Mouse (Mus musculus) C2C12 (cell line): ENCODE results near the gene Ccpg1os. TPM values are rescaled to one million over a fixed set of nuclear protein-coding genes. Genes with fewer than 3 reads are reported as not detected.

Experiments
- H3K27me3 ChIP-seq: one replicate; pipeline ENCODE4 v1.6.1; 2011; ENCODE audit not compliant: control insufficient read depth, insufficient read depth, insufficient read length
- H3K36me3 ChIP-seq: one replicate; pipeline ENCODE4 v1.6.1; 2011; ENCODE audit not compliant: control insufficient read depth, insufficient read depth
- H3K4me3 ChIP-seq: one replicate; pipeline ENCODE4 v1.5.1; 2011; ENCODE audit warnings: mild to moderate bottlenecking, control low read depth; ENCODE audit not compliant: poor library complexity, insufficient read depth, severe bottlenecking
- H3K79me2 ChIP-seq: one replicate; pipeline ENCODE4 v1.6.1; 2011; ENCODE audit not compliant: control insufficient read depth, insufficient read depth
- H3K79me3 ChIP-seq: one replicate; pipeline ENCODE4 v1.6.1; 2011; ENCODE audit warnings: low read depth, control low read depth
- H3ac ChIP-seq: one replicate; pipeline ENCODE3; 2011; ENCODE audit warnings: low read depth; ENCODE audit not compliant: control insufficient read depth, insufficient read length
- CEBPB ChIP-seq: IDR thresholded peaks from one replicate; pipeline ENCODE4 v1.6.1; 2011; ENCODE audit warnings: low read depth, mild to moderate bottlenecking, control low read depth, moderate library complexity
- CTCF ChIP-seq: IDR thresholded peaks from one replicate; pipeline ENCODE4 v1.5.1; 2011; ENCODE audit not compliant: control insufficient read depth, insufficient read depth, insufficient read length
- FOSL1 ChIP-seq: IDR thresholded peaks from one replicate; pipeline ENCODE4 v1.8.0; 2011; ENCODE audit warnings: mild to moderate bottlenecking, low read length; ENCODE audit not compliant: poor library complexity, insufficient read depth, severe bottlenecking
- MAX ChIP-seq: IDR thresholded peaks from one replicate; pipeline ENCODE4 v1.6.1; 2011; ENCODE audit warnings: mild to moderate bottlenecking, control low read depth
- MYOD1 ChIP-seq: IDR thresholded peaks from one replicate; pipeline ENCODE4 v1.6.1; 2011; ENCODE audit warnings: low read depth; ENCODE audit not compliant: control insufficient read depth, insufficient read length
- MYOG ChIP-seq: IDR thresholded peaks from one replicate; pipeline ENCODE4 v1.6.1; 2011; ENCODE audit not compliant: control insufficient read depth, insufficient read length; ENCODE audit errors: extremely low read depth
- USF1 ChIP-seq: IDR thresholded peaks from one replicate; pipeline ENCODE4 v1.6.1; 2011; ENCODE audit warnings: low read depth, mild to moderate bottlenecking, control low read depth, moderate library complexity
- polyA plus RNA-seq: library from polyadenylated mRNA; unstranded; fragments of >200 nt; fragmentation: generic; extraction: Trizol; gene quantifications from one replicate; pipeline ENCODE4 v1.2.1, GENCODE M21; 2012; ENCODE audit warnings: missing spikeins

Gene Ccpg1os
- polyA plus RNA-seq, 1 experiment, result 1.8 TPM

DNA sequence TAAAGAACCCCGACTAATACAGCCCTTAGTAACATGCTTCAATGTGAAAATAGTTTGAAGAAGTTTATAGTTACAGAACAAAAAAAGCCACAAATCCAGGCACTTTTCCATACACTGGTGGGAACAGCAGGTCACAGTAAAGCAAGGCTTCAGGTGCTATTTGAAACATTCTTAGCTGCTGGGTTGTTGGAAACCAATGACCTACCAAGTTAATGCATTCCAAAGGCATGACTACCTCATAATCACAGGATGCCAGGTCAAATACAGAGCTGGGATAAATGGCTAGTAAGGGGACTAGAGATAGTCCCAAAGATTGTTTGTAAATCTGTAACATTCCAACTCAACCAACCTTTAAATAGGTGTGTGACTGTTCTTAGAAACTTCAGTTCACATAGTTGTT, 9.9 kb downstream of the Ccpg1os start:
- Histone ChIP-seq H3K36me3 (no peaks in the 10 kb centered on the region), H3ac (no peak overlapping the region), H3K27me3 (no peaks in the 10 kb centered on the region), H3K79me2 (no peaks in the 10 kb centered on the region), H3K79me3 (no peaks in the 10 kb centered on the region), H3K4me3 (no peak overlapping the region)
- TF ChIP-seq USF1 (no peak), CTCF (no peak), MYOD1 (no peak), MYOG (no peak), MAX (no peak), FOSL1 (no peak), CEBPB (no peak)

DNA sequence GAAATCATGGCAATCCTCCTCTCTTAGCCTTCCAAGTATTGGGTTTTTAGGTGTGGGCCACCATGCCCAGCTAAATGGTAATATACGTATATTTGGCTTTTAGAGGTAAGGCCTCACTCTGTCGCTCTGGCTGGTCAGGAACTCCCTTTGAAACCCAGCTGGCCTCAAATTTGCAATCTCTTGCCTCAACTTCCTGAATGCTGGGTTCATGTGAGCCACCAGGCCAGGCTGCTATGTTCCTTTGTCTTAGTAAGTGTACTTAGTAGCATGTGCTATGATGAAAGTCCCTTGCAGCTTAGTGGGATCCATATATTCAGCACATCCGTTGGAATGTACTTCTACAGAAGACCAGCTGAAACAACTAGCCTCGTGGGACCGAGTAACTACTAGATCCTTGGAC, 10.4 kb downstream of the Ccpg1os start:
- Histone ChIP-seq H3K4me3 (no peak overlapping the region), H3K79me3 (no peaks in the 10 kb centered on the region), H3ac (no peak overlapping the region), H3K79me2 (no peaks in the 10 kb centered on the region), H3K36me3 (no peaks in the 10 kb centered on the region), H3K27me3 (no peaks in the 10 kb centered on the region)
- TF ChIP-seq MYOD1 (no peak), MAX (no peak), FOSL1 (no peak), CTCF (no peak), CEBPB (no peak), MYOG (no peak), USF1 (no peak)

DNA sequence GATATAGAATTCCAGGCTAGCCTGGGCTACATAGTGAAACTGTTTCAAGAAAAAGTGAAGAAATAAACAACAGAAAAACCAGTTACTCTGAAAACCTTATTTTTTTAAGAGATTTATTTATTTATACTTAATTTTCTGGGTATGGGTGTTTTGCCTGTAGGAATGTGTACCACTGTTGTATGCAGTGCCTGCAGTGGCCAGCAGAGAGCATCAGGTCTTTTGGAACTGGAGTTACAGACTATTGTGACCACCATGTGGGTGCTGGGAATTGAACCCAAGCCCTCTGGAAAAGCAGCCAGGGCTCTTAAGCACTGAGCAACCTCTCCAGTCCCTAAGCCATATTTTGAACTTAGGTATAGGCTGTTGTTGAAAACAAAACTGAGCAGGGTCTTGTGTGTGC, 12.2 kb downstream of the Ccpg1os start:
- Histone ChIP-seq H3K4me3 (no peak overlapping the region), H3K79me3 (no peaks in the 10 kb centered on the region), H3K36me3 (no peaks in the 10 kb centered on the region), H3K27me3 (no peaks in the 10 kb centered on the region), H3ac (no peak overlapping the region), H3K79me2 (no peaks in the 10 kb centered on the region)
- no peak for TF ChIP-seq MAX
- TF ChIP-seq FOSL1, result no peak
- no peak for TF ChIP-seq MYOD1
- no peak for TF ChIP-seq MYOG
- no peak for TF ChIP-seq CTCF
- TF ChIP-seq CEBPB, result no peak

DNA sequence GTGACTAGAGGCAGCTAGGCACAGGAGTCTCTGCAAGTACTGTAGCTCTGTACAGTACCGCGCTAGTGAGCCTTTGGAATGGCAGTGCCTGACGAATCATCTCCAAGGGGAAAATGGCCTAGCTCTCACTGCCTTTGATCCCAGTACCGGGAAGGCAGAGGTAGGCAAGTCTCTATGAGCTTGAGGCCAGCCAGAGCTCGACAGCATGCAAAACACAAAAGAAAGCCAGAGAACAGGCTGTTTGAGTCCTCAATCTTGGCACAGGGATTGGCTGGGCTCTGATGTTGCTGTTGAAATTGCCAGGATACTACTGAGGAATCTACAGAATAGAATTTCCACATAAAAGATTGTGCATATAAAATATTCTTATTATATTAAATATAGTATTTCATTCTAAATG, 12.7 kb downstream of the Ccpg1os start:
- TF ChIP-seq MYOG (no peak), MYOD1 (no peak), USF1 (no peak)
- Histone ChIP-seq H3K36me3 (no peaks in the 10 kb centered on the region), H3K79me3 (no peaks in the 10 kb centered on the region), H3K4me3 (no peak overlapping the region), H3K27me3 (no peaks in the 10 kb centered on the region), H3ac (no peak overlapping the region), H3K79me2 (no peaks in the 10 kb centered on the region)

DNA sequence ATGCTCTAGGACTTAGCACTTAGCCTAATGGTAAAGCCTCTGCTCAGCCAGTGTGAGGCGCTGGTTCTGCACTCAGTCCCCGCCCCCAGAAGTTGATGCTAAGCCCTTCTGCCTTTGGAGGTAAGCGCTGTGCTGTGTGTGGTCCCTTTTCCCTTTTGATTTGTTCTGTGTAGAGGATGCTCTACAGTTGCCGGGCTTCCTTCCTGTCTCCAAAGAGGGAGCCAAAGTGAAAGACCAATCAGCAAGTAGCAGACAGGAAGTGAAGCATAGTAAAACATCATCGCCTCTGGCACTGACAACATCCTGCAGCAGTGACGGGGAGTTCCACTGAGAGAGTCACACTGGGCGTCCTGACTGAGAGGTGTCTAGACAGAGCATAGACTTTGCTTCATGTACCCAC, 15.3 kb downstream of the Ccpg1os start:
- no peak overlapping the region for H3K4me3 ChIP-seq
- H3ac ChIP-seq, result no peak overlapping the region
- no peaks in the 10 kb centered on the region for H3K79me3 ChIP-seq
- H3K27me3 ChIP-seq, result peaks cover 3% of the 10 kb centered on the region
- no peak for TF ChIP-seq MAX
- no peak for TF ChIP-seq MYOG
- no peak for TF ChIP-seq MYOD1
- no peak for TF ChIP-seq CEBPB
- no peak for TF ChIP-seq FOSL1
- TF ChIP-seq CTCF, result no peak
- no peak for TF ChIP-seq USF1
- H3K36me3 ChIP-seq, result no peaks in the 10 kb centered on the region
- no peaks in the 10 kb centered on the region for H3K79me2 ChIP-seq

DNA sequence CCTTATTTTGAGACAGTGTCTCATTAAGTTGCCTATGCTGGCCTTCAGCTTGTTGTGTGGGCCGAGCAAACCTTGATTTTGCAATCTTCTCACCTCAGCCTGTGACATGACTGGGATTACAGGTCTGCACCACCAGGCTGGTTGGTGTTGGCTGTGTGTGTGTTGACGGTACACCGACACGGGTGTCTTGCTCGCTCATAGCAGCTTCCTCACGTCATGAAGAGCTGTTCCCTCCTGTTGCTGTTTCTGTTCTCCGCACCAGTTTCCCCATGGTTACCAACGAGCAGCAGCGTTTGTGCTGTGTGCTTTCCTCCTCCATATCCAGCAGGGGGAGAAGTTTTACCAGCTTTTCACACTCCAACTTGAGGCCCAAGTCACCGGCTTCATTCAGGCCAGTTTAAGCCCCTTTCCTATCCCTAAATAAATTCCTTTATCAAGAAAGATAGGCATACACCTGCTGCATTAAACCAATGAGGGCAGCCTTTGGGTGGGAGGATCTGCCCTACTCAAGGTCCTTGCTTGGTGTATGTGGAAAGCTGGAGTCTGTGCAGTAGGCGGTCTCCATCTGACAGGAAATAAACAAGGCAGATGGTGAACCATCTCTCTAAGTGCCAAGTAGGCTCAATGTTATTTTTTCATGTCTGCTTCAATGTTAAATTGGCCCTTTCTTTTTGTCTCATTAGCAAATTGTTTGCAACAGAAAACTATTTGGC, 16.7 kb downstream of the Ccpg1os start:
- TF ChIP-seq MYOD1 (no peak), MYOG (no peak), USF1 (no peak), MAX (no peak), FOSL1 (no peak), CTCF (peak; percentile 2)

More for the DNA sequence above, 16.7 kb downstream of the Ccpg1os start:
- Histone ChIP-seq H3ac (no peak overlapping the region), H3K36me3 (no peaks in the 10 kb centered on the region), H3K27me3 (peaks cover 3% of the 10 kb centered on the region), H3K4me3 (no peak overlapping the region), H3K79me2 (no peaks in the 10 kb centered on the region), H3K79me3 (no peaks in the 10 kb centered on the region)
